Mouse (Mus musculus): ENCODE measurements around the gene Olfr1032. TPM values are rescaled to one million over a fixed set of nuclear protein-coding genes. Genes with fewer than 3 reads are reported as not detected.

Olfr1032 gene
- polyA plus RNA-seq, 1 experiment from 2014 or later, result not detected

Other genes starting within 250 kb of the Olfr1032 start
- gene Olfr1012, start 242.8 kb upstream of the Olfr1032 start, polyA plus RNA-seq (2015; fragmentation: Nextera tagmentation; extraction: Ambion mirVana), result not detected in 2 replicates
- gene Olfr1013, start 238.4 kb upstream of the Olfr1032 start, polyA plus RNA-seq (2015; fragmentation: Nextera tagmentation; extraction: Ambion mirVana), result not detected in 2 replicates
- not detected in 2 replicates for gene Olfr1014, start 232.8 kb upstream of the Olfr1032 start, polyA plus RNA-seq (2015; fragmentation: Nextera tagmentation; extraction: Ambion mirVana)
- gene Olfr1015, start 223.5 kb upstream of the Olfr1032 start, polyA plus RNA-seq (2015; fragmentation: Nextera tagmentation; extraction: Ambion mirVana), result not detected in 2 replicates
- not detected in 2 replicates for gene Olfr1016, start 203.0 kb upstream of the Olfr1032 start, polyA plus RNA-seq (2015; fragmentation: Nextera tagmentation; extraction: Ambion mirVana)
- not detected in 2 replicates for gene Olfr1018, start 187.1 kb upstream of the Olfr1032 start, polyA plus RNA-seq (2015; fragmentation: Nextera tagmentation; extraction: Ambion mirVana)
- not detected in 2 replicates for gene Olfr1019, start 160.1 kb upstream of the Olfr1032 start, polyA plus RNA-seq (2015; fragmentation: Nextera tagmentation; extraction: Ambion mirVana)
- gene Olfr1020, start 158.5 kb upstream of the Olfr1032 start, polyA plus RNA-seq (2015; fragmentation: Nextera tagmentation; extraction: Ambion mirVana), result not detected in 2 replicates
- gene Olfr1022, start 136.9 kb upstream of the Olfr1032 start, polyA plus RNA-seq (2015; fragmentation: Nextera tagmentation; extraction: Ambion mirVana), result not detected in 2 replicates
- not detected in 2 replicates for gene Olfr1023, start 119.9 kb upstream of the Olfr1032 start, polyA plus RNA-seq (2015; fragmentation: Nextera tagmentation; extraction: Ambion mirVana)
- gene Olfr1024, start 100.5 kb upstream of the Olfr1032 start, polyA plus RNA-seq (2015; fragmentation: Nextera tagmentation; extraction: Ambion mirVana), result not detected in 2 replicates
- gene Olfr1025-ps1, start 90.3 kb upstream of the Olfr1032 start, polyA plus RNA-seq (2015; fragmentation: Nextera tagmentation; extraction: Ambion mirVana), result not detected in 2 replicates
- not detected in 2 replicates for gene Olfr1026, start 84.0 kb upstream of the Olfr1032 start, polyA plus RNA-seq (2015; fragmentation: Nextera tagmentation; extraction: Ambion mirVana)
- gene Olfr1028, start 55.1 kb upstream of the Olfr1032 start, polyA plus RNA-seq (2015; fragmentation: Nextera tagmentation; extraction: Ambion mirVana), result not detected in 2 replicates
- not detected in 2 replicates for gene Olfr1029, start 31.6 kb upstream of the Olfr1032 start, polyA plus RNA-seq (2015; fragmentation: Nextera tagmentation; extraction: Ambion mirVana)
- not detected in 2 replicates for gene Olfr1030, start 26.3 kb upstream of the Olfr1032 start, polyA plus RNA-seq (2015; fragmentation: Nextera tagmentation; extraction: Ambion mirVana)
- not detected in 2 replicates for gene Olfr1031, start 15.2 kb upstream of the Olfr1032 start, polyA plus RNA-seq (2015; fragmentation: Nextera tagmentation; extraction: Ambion mirVana)
- gene Olfr1033, start 15.1 kb downstream of the Olfr1032 start, polyA plus RNA-seq (2015; fragmentation: Nextera tagmentation; extraction: Ambion mirVana), result 5.0 and 5.4 TPM in 2 replicates
- gene Olfr1034, start 40.3 kb downstream of the Olfr1032 start, polyA plus RNA-seq (2015; fragmentation: Nextera tagmentation; extraction: Ambion mirVana), result 0.04 and 0.09 TPM in 2 replicates
- gene Olfr1036, start 68.5 kb downstream of the Olfr1032 start, polyA plus RNA-seq (2015; fragmentation: Nextera tagmentation; extraction: Ambion mirVana), result not detected in 2 replicates
- gene Olfr1037, start 81.8 kb downstream of the Olfr1032 start, polyA plus RNA-seq (2015; fragmentation: Nextera tagmentation; extraction: Ambion mirVana), result not detected in 2 replicates
- not detected in 2 replicates for gene Olfr1039, start 130.4 kb downstream of the Olfr1032 start, polyA plus RNA-seq (2015; fragmentation: Nextera tagmentation; extraction: Ambion mirVana)
- not detected in 2 replicates for gene Olfr1040, start 141.2 kb downstream of the Olfr1032 start, polyA plus RNA-seq (2015; fragmentation: Nextera tagmentation; extraction: Ambion mirVana)
- not detected in 2 replicates for gene Olfr1042, start 156.3 kb downstream of the Olfr1032 start, polyA plus RNA-seq (2015; fragmentation: Nextera tagmentation; extraction: Ambion mirVana)
- gene Olfr1043, start 162.0 kb downstream of the Olfr1032 start, polyA plus RNA-seq (2015; fragmentation: Nextera tagmentation; extraction: Ambion mirVana), result not detected in 2 replicates
- not detected in 2 replicates for gene Olfr1044, start 172.3 kb downstream of the Olfr1032 start, polyA plus RNA-seq (2015; fragmentation: Nextera tagmentation; extraction: Ambion mirVana)
- gene Olfr52, start 180.1 kb downstream of the Olfr1032 start, polyA plus RNA-seq (2015; fragmentation: Nextera tagmentation; extraction: Ambion mirVana), result not detected in 2 replicates
- gene Olfr1045, start 197.5 kb downstream of the Olfr1032 start, polyA plus RNA-seq (2015; fragmentation: Nextera tagmentation; extraction: Ambion mirVana), result not detected in 2 replicates
- not detected in 2 replicates for gene Olfr1046, start 213.8 kb downstream of the Olfr1032 start, polyA plus RNA-seq (2015; fragmentation: Nextera tagmentation; extraction: Ambion mirVana)
- not detected in 2 replicates for gene Olfr1047, start 225.9 kb downstream of the Olfr1032 start, polyA plus RNA-seq (2015; fragmentation: Nextera tagmentation; extraction: Ambion mirVana)
- not detected in 2 replicates for gene Olfr1048, start 234.7 kb downstream of the Olfr1032 start, polyA plus RNA-seq (2015; fragmentation: Nextera tagmentation; extraction: Ambion mirVana)